Mouse (Mus musculus): ENCODE measurements around the gene Cd200.
"Not testable (repeated sequence)": the region's sequence is repeated elsewhere in the genome, so short reads cannot be mapped to it uniquely, and the experiment has no call there.

The Cd200 gene

DNA sequence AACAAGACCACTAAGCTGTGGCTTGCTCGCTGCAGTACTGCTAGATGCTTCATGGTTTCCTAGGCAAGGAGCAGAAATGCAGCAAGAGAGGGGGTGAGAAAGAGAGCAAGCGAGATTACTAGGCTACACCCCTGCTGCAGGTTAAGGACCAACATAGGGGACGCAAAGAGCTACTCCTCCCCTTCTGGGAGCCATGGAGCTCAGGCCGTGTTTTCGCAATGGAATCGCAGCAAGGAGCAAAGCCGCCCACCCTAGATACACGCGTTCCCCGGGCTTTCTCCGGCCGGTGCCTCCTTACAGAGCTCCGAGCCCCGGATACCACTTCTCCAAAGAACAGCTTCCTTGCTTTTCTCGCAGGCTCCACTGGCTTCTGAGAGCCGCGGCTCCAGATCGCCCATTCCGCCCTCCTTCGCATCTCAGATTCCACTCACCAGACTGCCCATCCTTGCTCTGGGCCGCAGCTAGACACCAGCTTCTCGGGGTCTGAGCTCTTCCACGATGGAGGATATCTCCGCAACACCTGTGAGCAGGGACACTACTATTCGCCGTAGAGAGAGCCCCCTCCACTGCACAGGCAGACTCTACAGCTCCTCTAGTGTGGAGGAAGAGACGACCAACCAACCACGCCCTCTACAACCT, at the start of gene Cd200:
TSS of gene Cd200 (minus strand) at position 629 of the 639 bp plus-strand sequence.
- peak; percentile 15 to 32 for DNase-seq (ENCODE audit: low spot score in 2 of 2)

DNA sequence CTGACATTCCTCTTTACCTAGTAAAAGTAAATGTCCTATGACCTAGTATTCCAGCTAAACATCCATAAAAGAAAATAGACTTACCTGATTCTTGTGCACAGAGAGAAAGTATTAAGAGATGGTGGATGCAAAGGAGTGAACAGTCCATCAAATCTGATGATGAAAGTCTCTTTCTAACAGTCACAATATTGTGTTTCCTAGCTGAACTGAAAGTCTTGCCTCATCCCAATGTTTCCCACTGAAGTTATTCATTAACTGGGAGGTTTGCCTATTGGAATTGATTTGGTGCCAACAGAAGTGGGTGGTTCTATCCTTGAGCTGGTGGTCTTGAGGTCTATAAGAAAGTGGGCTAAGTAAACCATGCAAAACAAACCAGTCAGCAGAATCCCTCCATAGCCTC, 45.9 kb upstream of the Cd200 start:
- no peak for DNase-seq (ENCODE audit: low spot score in 2 of 2)

DNA sequence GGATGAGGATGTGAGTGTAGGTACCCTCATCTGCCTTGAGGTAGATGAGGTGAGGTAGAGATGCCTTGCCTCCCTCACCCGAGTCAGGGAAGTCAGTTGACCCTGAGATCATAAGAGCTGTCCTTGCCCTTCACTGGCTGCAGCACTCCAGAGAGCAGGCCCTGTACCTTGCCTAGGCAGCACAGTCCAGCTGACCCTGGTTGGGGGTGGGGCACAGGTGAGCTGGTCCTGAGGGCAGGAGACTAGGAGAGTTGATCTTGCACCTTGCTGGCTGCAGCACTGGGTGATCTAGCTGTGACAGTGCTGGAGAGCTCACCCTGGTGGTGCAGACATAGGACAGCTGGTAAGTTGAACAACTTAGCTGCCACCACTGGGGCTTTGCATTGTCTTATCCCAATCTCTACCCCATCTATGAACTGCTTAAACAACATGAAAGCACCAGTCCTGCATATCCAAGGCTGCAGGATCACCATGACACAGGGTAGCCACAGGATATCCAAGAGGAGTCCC, 28.4 kb upstream of the Cd200 start:
- DNase-seq (ENCODE audit: low spot score in 2 of 2): no peak

DNA sequence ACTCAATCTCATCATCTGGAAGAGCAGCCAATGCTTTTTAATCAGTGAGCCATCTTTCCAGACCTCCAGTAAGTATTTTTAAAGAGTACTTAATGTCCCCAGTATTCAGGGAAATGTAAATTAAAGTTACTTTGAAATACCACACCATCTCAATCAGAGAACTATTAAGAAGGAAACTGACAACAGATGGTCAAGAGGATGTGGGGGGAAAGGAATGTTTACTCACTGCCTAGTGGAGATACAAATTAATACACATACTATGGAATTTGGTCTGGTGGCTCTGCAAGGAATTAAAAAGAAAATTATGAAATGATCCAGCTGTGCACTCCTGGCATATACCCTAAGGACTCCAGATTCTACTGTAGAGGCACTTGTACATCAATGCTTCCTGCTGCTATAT, 26.7 kb upstream of the Cd200 start:
- no peak for DNase-seq (ENCODE audit: low spot score in 2 of 2)

DNA sequence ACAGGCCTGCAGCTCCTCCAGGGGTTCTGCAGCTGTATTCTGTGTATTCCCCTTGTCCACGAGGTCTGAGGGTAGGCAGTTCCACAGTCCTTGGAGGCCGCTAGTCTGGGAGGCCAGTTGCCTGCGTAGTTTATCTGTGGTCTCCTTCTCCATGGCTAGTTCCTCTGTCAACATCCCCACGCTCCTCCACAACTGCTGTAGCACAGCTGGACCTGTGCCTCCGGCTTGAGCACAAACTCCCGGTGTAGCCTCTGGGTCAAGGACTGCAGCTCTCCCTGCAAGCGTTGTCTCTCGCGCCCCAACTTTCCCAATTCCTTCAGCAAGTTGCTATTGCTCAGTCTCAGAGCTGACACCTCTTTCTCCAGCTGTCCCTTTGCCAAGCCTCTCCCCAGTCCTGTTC, 18.8 kb upstream of the Cd200 start:
- DNase-seq (ENCODE audit: low spot score in 2 of 2): no peak

DNA sequence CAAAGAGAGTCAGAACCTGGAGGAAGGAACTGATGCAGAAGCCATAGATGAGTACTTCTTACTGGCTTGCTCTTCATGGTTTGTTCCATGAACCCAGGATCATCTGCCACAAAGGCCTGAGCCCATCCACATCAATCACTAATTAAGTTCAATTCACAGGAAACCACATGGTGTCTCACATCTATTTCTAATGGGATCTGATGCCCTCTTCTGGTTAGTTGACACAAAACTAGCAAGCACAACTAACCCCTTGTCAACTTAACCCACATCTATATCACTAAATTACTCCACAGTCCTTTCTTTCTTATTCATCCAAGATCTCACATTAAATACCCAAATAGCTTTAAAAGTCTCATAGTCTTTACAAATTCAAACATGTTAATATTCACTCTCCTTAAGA, 4.6 kb upstream of the Cd200 start:
- no peak for DNase-seq (ENCODE audit: low spot score in 2 of 2)

DNA sequence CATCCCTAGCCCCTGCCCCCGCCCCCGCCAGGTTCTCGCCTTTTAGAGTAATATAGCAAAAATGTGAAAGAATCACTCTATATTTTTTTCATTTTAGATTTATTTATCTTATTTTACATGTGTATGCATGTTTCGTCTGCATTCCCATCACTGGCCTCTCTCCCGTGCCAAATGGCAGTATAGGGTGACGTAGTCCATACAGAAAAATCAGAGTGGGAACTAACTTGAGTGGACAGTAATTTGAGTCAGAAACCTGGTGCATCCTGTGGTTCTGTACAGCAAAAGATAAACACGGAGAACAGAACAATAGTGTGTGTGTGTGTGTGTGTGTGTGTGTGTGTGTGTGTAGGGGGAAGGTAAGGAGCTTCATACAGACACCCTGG, 202 bp upstream of the Cd200 start:
- not testable (repeated sequence) for DNase-seq (ENCODE audit: low spot score in 2 of 2)

DNA sequence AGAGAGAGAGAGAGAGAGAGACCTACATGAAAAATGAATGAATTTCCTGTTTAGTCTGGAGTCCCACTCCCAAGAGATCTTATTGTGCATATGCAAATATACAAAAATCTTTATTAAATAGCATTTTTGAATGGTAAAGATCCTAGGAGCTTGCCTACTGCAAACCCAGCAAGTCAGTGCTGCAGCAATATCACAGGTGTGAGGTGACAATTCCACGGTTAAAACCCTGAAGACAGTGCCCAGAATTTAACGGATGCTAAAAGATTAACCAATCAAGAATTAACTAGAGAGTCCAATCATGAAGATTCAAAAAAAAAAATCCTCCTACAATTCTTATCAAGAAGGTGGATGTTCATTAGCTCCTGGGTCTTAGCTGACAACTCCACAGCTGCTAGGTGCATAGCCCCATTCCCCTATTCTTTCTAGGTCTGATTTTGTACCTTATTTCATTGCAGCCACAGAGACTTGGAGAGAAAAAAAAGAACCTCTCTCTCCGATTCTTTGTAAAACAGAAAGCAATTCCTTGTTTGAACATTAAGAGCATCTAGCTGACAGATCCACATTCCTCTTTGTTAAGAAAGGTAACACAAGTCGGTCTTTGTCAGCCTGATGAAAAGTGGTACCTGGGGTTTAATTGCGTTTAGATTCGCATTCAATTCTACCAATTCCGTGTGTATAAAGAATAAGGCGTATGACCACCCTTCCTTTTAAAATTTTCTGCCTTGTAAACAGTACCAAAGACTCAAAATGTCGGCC, 1.0 kb downstream of the Cd200 start:
- DNase-seq (ENCODE audit: low spot score in 2 of 2): no peak

DNA sequence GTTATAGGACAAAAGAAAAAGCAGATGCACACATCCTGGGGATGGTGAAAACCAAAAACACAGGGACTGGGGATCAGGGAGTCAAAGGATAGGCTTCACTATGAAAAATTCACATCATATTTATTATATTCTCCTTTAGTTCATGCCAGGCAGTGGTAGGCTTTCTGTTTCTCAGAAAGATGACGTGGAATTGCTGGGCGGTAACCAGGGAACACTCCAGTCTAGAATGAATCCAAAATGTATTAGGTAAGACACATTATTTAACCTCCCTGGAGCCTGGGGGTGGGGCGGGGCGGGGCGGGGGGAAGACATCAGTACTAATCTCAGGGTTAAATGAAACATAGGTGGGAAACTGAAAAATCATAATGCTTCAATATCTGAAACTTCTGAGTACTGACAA, 1.8 kb downstream of the Cd200 start:
- no peak for DNase-seq (ENCODE audit: low spot score in 2 of 2)

DNA sequence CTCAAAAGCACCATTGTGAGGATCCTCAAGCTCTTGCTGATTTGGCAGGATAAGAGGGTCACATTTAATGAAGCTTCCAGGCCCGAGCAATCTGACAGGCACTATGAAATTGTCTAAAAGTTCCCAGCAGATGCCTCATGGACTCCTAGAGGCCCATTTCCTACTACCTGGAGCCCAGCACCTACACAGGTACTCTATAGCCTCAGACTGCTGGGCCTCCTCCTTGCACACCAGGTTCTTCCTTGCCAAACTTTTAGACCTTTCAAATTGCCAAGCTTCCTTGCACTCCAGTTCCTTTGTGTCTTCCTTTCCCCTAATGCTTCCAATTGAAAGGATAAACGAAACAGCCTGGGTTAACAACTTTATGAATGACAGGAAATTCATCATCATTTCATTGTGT, 5.9 kb downstream of the Cd200 start:
- no peak for DNase-seq (ENCODE audit: low spot score in 2 of 2)

DNA sequence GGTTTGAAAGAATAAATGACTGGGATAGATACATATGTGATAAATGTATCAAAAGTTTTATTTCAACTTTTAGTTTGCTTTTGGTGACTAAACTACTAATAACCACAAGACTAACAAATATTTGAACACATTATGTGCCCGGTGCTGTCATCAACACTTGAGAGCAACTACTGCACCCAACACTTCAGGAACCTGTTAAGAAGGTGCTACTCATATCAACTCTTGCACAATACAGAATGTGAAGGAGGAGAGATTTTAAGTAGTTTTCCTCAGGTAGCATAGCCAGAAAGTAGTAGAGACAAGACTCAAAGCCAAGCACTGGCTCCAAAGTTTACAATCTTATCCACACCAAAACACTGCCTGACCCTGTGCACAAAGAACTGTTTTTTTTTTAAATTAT, 6.8 kb downstream of the Cd200 start:
- no peak for DNase-seq (ENCODE audit: low spot score in 2 of 2)

DNA sequence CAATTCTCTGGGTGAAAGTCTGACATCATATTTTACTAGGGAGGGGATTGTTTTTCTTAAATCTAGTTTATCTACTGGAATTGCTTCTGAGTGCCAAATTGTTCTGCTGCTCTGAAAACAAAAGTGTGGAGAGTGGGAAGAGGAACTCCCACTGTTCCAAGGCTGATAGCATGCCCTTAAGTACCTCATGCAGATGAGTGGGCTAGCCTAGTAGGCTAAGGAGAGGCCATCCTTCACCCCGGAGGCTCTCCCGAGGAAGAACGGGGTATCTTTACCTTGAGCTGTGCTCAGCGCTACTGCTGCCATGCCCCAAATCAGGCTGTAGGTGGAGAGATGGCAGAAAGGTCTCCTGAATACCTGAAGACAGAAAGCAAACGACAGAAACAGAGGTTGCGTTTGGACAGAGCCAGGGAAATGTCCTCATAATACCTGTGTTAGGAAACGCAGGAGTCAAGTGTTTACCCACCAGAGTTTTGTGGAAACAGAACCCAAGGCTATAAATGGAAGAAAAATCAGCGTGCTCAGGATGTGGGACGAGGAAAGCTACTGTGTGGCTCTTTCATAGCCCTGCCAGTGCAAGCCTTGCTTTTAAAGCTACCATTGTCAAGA, 8.8 kb downstream of the Cd200 start:
- no peak for DNase-seq (ENCODE audit: low spot score in 2 of 2)

DNA sequence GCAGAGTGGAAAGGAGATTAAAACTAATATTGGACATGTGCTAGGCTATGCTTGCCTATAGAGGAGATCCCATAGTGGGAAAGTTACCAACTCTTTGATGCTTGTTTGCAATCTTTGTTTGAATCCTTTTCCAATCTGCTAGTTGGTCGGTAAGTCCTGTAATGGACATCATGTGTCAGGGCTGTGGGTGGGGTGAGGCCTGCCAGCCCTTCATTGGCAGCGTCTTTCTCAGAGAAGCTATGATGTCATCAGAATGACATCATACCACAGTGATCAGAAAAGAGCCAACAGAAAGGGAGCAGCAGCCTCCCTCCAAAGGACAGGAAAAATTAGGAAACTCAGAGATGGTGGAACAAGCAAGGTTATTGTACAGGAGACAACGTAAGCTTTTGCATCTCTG, 9.4 kb downstream of the Cd200 start:
- no peak for DNase-seq (ENCODE audit: low spot score in 2 of 2)

DNA sequence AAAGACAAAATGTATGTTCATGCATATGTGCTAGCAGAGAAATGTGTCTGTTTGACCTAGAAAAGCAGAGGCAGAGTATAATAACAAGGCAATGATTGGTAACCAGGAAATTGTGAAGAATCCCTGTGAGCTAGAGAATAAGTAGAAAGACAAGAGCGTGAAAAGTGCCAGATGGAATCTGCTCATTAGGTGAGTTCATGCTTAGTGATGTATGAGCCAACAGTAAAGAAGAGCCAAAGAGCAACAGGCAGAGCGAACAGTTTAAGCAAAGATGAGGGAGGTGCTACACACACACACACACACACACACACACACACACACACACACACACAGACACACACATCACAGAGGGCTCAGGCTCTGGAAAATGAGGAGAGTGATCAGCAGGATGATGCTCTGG, 11.4 kb downstream of the Cd200 start:
- no peak for DNase-seq (ENCODE audit: low spot score in 2 of 2)

DNA sequence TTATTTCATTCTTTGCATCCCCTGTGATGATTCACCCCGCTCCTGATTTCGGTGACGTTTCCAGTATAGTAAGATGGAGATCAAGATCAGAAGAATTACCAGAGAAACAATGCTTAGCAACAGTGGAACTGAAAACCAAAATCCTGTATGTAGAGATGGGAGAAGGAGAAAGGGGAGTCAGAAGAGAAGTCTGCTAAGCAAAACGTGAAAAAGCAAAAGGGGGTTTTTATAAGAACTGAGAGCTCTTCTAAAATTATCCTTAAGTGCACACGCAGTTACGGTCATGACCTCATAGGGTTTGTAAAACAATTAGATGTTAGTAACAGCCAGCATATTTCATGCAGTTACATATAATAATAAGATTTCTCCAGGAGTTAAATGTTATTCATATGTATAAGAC, 16.6 kb downstream of the Cd200 start:
- DNase-seq (ENCODE audit: low spot score in 2 of 2): no peak

DNA sequence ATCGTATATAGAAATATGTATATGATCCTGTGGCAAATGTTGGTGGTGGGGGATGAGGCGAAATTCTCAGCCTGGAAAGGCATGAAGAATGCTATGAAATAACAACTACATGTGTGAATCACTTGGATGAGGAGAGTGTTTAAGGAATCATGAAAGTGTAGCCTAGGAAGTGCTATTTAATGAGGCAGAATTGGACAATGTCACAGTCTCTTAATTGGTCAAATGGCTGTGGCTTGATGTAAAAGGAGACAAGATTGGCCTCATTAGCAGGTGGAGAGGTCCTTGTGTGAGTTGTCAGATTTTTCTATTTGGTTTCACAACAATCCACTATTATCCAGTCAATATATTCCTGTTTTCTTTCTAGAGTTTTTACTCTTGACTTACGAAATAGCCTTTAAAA, 17.2 kb downstream of the Cd200 start:
- DNase-seq (ENCODE audit: low spot score in 2 of 2): no peak

DNA sequence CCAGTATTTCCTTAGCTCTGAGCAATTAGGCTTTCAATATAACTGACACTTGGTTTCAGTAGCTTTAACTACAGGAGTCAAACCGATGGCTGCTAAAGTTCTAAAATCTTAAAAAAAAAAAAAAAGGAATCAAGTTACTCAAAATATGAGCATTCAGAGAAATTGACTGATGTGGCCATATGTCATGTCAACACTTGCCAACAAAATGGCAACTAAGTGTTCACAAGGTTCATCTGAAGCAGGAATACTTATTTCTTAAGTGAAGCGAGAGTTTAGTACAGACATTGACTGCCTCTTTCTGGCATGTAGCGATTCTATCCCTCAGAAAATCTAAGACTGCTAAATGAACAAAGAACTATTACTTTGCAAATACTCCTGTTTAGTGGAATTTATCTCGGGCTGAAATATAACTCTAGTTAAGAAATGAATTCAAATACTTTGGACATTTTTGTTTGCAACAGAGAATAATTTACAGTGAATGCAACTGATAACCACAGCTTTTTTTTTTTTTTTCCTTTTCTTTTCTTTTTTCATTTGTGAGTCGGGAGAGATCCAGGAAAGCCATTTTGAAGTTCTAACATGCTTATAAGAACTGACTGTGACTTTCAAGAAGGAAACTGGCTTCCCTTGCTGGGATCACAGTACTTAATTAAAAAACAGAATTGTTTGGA, 18.4 kb downstream of the Cd200 start:
- no peak for DNase-seq (ENCODE audit: low spot score in 2 of 2)

DNA sequence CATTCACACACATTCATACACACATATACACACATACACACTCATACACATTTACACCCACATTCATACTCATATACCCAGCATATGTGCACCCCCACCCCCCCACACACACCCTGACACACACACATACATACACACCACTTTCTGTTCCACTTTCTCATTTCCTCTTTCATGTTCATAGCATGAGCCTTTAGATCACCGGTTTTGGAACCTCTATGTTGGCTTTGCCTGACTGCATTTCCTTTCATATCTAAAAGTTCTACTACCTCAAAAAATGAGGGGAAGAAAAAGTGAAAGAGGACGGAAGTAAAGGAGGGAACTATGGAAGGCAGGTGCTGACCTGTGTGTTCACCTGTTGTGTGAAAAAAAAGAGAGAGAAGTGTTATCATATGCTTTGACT, 19.0 kb downstream of the Cd200 start:
- no peak for DNase-seq (ENCODE audit: low spot score in 2 of 2)

DNA sequence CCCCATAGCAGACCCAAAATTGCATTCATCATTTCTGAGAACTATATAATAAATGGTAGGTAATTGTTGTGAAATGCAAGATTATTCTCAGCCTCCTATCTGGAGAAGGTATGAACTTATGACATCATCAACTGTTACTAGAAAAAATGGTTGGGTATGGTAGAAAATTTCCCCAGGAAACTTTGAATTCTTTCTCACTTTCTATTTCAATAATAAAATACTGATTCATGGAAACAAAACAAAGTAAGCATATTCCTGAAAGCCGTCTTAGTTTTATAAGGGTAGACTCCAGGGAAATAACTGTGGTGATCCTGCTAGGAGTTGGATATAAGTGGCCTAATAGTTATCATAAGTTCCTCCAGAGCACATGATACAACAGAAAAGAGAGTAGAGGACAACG, 19.8 kb downstream of the Cd200 start:
- no peak for DNase-seq (ENCODE audit: low spot score in 2 of 2)

DNA sequence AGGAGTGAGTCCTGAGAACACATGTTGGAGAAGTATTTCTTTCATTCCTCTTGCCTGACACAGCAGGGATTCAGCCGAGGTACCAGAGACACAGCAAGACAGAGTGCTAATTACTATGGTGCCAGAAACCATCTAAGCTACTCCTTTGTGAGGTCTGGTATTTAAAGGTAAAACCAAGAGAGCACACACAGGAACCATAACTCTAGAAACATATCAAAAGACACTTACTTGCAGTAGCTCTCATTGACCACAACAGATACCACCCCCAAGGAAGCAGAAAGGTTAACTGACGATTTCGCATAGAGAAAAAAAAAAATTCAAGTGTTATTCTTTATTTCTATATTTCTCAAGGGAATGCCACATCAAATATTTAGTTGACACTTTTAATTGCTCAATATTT, 27.0 kb downstream of the Cd200 start:
- DNase-seq (ENCODE audit: low spot score in 2 of 2): no peak

DNA sequence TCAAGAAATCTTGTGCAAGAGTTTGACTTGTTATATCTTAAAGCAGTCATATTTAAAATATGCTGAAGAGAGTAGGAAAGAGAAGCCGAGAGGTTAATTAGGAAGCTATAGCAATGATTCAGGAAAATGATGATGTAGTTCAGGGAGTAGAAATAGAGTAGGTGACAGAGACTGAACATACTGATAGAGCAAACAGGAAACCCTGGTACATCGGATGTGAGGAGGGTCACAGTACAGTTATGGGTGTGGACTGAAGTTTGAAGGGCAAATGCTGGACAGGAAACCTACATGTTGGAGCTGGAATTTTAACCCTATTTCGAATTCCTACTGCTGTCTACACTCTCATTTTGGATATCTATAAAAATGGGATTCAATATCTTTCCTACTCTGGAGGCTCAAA, 29.9 kb downstream of the Cd200 start:
- no peak for DNase-seq (ENCODE audit: low spot score in 2 of 2)

DNA sequence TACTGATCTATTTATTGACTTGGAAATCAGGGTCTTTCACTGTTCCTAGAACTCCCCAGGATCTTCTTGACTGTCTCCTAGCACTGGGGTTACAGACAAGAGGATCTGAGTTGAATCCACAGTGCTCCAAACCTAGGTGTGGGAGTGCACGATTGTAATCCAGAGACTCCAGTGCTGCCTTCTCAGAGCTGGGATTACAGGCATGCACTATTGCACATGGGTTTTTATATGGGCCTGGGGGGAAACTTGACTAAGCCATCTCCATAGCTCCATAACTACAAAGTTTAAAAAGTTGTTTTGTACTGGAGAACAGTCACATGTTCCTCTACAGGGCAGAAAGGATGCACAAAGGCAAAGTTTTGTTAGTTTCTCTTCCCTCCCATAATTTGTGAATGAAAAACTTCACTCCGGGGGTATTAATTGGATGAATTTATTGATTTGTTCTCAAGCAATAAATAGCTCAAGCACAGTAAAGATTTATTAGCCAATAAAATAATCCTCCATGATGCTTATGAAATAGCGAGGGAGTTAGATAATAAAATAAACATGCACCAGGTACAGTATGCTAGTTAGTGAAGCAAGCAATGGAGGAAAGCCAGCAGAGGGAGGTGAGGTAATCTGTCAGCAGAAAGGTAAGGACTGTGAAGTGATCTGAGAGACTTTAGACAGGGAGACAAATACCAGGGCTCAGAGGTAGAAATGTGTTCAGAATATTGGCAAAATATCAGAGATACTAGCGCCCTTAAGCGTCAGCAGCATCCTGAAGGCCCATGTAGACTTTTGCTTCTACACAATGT, 30.5 kb downstream of the Cd200 start:
- no peak for DNase-seq (ENCODE audit: low spot score in 2 of 2)
